Mouse (Mus musculus): ENCODE data around the gene Ucma. TPM values are rescaled to one million over a fixed set of nuclear protein-coding genes. Genes with fewer than 3 reads are reported as not detected.

Ucma gene
- not detected for polyA plus RNA-seq (2017; shearing (Covaris generic))

GRCm38 (mm10) chr2:4975807-4976206 lies at the start of gene Ucma:
Gene Ucma (plus strand): TSS chr2:4976122.

GRCm38 (mm10) chr2:5012491-5013324 lies 36.8 kb downstream of the Ucma start, which contains the start of gene Mcm10:
Gene Mcm10 (minus strand): TSS chr2:5012791.

Other genes starting within 250 kb of the Ucma start
- gene Sephs1, start 94.6 kb upstream of the Ucma start, polyA plus RNA-seq (2017; shearing (Covaris generic)) = 40.2 TPM
- gene Phyh, start 57.1 kb upstream of the Ucma start, polyA plus RNA-seq (2017; shearing (Covaris generic)) = 72.9 TPM
- gene Mcm10, start 36.7 kb downstream of the Ucma start, polyA plus RNA-seq (2017; shearing (Covaris generic)) = 1.3 TPM
- 1.6 TPM for gene Optn, start 87.9 kb downstream of the Ucma start, polyA plus RNA-seq (2017; shearing (Covaris generic))
- not detected for gene Ccdc3, start 161.7 kb downstream of the Ucma start, polyA plus RNA-seq (2017; shearing (Covaris generic))